Mouse (Mus musculus): ENCODE measurements around the gene Nhsl1. TPM values are rescaled to one million over a fixed set of nuclear protein-coding genes. Genes with fewer than 3 reads are reported as not detected.

Gene Nhsl1
- polyA plus RNA-seq, 1 experiment from 2014 or later: 16.9 TPM

DNA sequence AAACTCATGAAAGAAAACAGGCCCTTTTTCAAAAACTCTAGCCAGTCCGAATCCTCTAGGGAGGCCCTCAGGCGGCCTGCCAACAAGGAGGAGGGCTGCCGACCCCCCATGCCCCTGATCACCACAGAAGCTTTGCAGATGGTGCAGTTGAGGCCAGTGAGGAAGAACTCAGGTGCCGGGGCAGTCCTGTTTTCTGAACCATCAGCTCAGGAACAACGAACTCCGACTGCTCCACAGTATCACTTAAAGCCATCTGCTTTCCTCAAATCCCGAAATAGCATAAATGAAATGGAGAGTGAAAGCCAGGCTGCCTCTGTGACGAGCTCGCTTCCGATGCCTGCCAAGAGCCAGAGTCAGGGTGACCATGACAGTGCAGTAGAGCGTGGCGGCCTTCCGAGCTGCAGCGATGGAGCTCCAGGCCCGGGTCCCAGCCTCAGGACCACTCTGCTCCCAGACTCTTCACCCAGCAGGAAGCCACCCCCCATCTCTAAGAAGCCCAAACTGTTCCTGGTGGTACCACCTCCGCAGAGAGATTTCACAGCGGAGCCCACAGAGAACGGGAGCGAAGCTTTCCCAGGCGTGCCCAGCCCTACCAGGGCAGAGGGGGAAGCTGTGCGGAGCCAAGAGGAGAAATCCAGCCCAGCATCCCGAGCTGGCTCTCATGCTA, 207.5 kb downstream of the Nhsl1 start:
- ATAC-seq (ENCODE audit: low FRiP score, low TSS enrichment): 0 out of 2 replicates have a peak, but pooled peaks have one; percentile 43
- no peak for DNase-seq
- no peaks in the 10 kb centered on the region for H3K27me3 ChIP-seq (ENCODE audit: control insufficient read depth, insufficient read depth, low read length)
- no peak overlapping the region for H3K27ac ChIP-seq (replicated peaks; ENCODE audit: low read depth, low read length)
- H3K36me3 ChIP-seq (ENCODE audit: control insufficient read depth, insufficient read depth, low read length): peaks cover 43% of the 10 kb centered on the region
- no peak overlapping the region for H3K9ac ChIP-seq (replicated peaks; ENCODE audit: low read length)
- 76% methylated on average over 22 of the region's 22 CpGs for whole genome bisulfite sequencing
- H3K4me2 ChIP-seq (ENCODE audit: low read length): no peak overlapping the region
- no peak overlapping the region for H3K4me3 ChIP-seq (replicated peaks; ENCODE audit: low read depth, low read length)
- no peaks in the 10 kb centered on the region for H3K9me3 ChIP-seq (ENCODE audit: control insufficient read depth, low read length)
- no peaks in the 10 kb centered on the region for H3K4me1 ChIP-seq (ENCODE audit: control insufficient read depth, insufficient read depth, low read length)

DNA sequence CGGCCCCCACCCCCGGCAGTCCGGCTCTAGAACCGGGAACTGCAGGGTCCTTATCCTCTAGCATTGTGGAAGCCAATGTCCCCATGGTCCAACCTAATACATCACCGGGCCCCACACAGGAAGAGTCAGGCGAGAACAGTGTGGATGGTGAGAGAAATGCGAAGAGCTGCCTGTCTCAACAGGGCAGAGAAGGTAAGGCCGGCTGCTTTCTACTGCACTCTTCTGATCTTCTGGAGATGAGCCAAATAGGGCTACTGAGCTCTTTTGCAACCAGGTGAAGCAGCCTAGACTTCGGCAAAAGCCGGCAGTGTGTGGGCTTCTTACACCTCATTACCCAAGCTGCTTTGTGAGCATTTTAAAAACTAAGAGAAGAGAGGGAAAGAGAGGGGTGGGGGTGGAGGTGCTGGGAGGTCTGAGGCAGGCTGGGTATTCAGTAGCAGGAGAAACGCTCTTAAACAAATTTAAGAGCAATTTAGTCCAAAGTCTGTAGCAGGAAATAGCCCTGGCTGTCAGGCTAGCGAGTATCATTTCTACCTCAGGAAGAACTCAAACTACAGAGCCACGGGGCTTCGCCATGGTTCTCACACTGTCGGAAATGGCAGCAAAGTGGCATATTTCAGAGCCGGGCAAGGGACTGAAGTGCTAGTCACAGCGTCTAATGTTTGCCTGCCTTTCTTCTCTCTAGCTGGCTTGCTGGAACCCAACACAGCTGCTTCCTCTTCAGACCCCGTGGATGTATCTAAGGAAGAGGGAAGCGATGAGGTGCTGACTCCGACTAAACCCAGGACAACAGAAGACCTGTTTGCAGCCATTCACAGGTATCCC, 208.3 kb downstream of the Nhsl1 start:
- H3K27me3 ChIP-seq (ENCODE audit: control insufficient read depth, insufficient read depth, low read length): no peaks in the 10 kb centered on the region
- H3K4me3 ChIP-seq (replicated peaks; ENCODE audit: low read depth, low read length): no peak overlapping the region
- no peak; the same call in 1 of the 2 replicates for ATAC-seq (ENCODE audit: low FRiP score, low TSS enrichment)
- peaks cover 50% of the 10 kb centered on the region for H3K36me3 ChIP-seq (ENCODE audit: control insufficient read depth, insufficient read depth, low read length)
- no peak overlapping the region for H3K9ac ChIP-seq (replicated peaks; ENCODE audit: low read length)
- H3K4me1 ChIP-seq (ENCODE audit: control insufficient read depth, insufficient read depth, low read length): no peaks in the 10 kb centered on the region
- no peaks in the 10 kb centered on the region for H3K9me3 ChIP-seq (ENCODE audit: control insufficient read depth, low read length)
- H3K27ac ChIP-seq (replicated peaks; ENCODE audit: low read depth, low read length): no peak overlapping the region
- 82% methylated on average over 20 of the region's 20 CpGs for WGBS
- H3K4me2 ChIP-seq (ENCODE audit: low read length): no peak overlapping the region
- no peak for DNase-seq

DNA sequence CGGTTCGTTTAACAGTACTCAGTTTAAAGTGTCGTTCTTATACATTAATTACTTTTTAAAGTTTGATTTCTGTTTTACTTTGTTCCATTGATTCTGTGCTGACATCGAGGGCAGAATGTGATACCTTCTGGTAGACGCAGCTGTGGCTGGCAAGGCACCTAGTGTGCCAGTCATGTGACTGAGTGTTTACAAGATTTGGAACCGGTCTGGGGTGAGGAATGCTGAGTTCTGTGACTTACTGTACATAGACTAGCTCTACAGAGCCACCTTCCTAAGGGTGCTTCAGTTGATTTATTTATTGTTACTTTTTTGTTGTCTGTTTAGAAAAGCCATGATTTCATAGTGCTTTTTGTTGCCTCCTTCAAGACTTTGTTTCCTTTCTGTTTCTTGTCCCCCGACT, 209.0 kb downstream of the Nhsl1 start:
- DNase-seq (no peak), ATAC-seq (ENCODE audit: low FRiP score, low TSS enrichment) (no peak)
- Histone ChIP-seq H3K9me3 (ENCODE audit: control insufficient read depth, low read length) (no peaks in the 10 kb centered on the region), H3K4me2 (ENCODE audit: low read length) (no peak overlapping the region), H3K9ac (replicated peaks; ENCODE audit: low read length) (no peak overlapping the region), H3K27ac (replicated peaks; ENCODE audit: low read depth, low read length) (no peak overlapping the region), H3K27me3 (ENCODE audit: control insufficient read depth, insufficient read depth, low read length) (no peaks in the 10 kb centered on the region), H3K4me1 (ENCODE audit: control insufficient read depth, insufficient read depth, low read length) (no peaks in the 10 kb centered on the region), H3K4me3 (replicated peaks; ENCODE audit: low read depth, low read length) (no peak overlapping the region), H3K36me3 (ENCODE audit: control insufficient read depth, insufficient read depth, low read length) (peaks cover 54% of the 10 kb centered on the region)
- 84% methylated on average over 7 of the region's 7 CpGs for WGBS

DNA sequence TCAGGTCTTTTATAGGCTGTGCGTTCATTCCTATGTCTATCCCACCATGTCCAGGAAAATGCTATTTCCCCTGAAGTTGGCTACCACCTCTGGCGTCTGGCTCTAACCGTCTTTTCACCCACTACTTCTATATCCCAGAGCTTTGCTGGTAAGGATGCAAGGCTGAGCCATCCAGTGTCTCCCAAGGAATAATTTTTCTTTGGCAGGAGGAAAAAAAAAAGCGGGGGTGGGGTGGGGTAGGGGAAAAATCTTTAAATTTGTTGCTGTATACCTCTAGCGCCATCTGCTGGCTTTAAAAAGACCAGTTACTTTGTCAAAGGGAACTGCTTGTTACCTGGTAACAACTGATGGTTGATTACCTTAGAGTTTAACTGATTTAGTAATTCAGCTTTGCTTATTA, 209.7 kb downstream of the Nhsl1 start:
- no peaks in the 10 kb centered on the region for H3K4me1 ChIP-seq (ENCODE audit: control insufficient read depth, insufficient read depth, low read length)
- no peak overlapping the region for H3K27ac ChIP-seq (replicated peaks; ENCODE audit: low read depth, low read length)
- no peaks in the 10 kb centered on the region for H3K9me3 ChIP-seq (ENCODE audit: control insufficient read depth, low read length)
- H3K9ac ChIP-seq (replicated peaks; ENCODE audit: low read length): no peak overlapping the region
- H3K36me3 ChIP-seq (ENCODE audit: control insufficient read depth, insufficient read depth, low read length): peaks cover 60% of the 10 kb centered on the region
- 50% methylated on average over 5 of the region's 5 CpGs for WGBS
- no peak overlapping the region for H3K4me3 ChIP-seq (replicated peaks; ENCODE audit: low read depth, low read length)
- DNase-seq (peak; percentile 82), ATAC-seq (ENCODE audit: low FRiP score, low TSS enrichment) (no peak)
- H3K27me3 ChIP-seq (ENCODE audit: control insufficient read depth, insufficient read depth, low read length): no peaks in the 10 kb centered on the region
- H3K4me2 ChIP-seq (ENCODE audit: low read length): no peak overlapping the region

DNA sequence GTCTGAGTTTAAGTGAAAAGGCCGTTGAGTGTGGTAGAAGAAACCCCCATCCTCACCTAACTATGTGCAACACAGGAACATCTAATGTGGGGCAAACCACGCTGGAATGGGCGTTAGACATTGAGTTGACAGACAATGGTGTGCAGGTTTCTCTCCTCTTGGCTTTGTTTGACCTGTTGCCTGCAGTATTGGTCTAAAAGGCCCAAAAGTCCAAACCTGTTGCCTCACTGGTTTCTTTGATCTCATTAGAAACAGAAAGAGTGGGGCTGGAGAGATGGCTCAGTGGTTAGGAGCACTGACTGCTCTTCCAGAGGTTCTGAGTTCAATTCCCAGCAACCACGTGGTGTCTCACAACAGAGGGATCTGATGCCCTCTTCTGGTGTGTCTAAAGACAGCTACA, 210.4 kb downstream of the Nhsl1 start:
- Histone ChIP-seq H3K4me1 (ENCODE audit: control insufficient read depth, insufficient read depth, low read length) (no peaks in the 10 kb centered on the region), H3K36me3 (ENCODE audit: control insufficient read depth, insufficient read depth, low read length) (peaks cover 55% of the 10 kb centered on the region), H3K4me3 (replicated peaks; ENCODE audit: low read depth, low read length) (no peak overlapping the region), H3K9me3 (ENCODE audit: control insufficient read depth, low read length) (no peaks in the 10 kb centered on the region), H3K4me2 (ENCODE audit: low read length) (no peak overlapping the region), H3K27ac (replicated peaks; ENCODE audit: low read depth, low read length) (no peak overlapping the region), H3K9ac (replicated peaks; ENCODE audit: low read length) (no peak overlapping the region), H3K27me3 (ENCODE audit: control insufficient read depth, insufficient read depth, low read length) (no peaks in the 10 kb centered on the region)
- WGBS: 86% methylated on average over 4 of the region's 4 CpGs
- DNase-seq: no peak
- no peak for ATAC-seq (ENCODE audit: low FRiP score, low TSS enrichment)

DNA sequence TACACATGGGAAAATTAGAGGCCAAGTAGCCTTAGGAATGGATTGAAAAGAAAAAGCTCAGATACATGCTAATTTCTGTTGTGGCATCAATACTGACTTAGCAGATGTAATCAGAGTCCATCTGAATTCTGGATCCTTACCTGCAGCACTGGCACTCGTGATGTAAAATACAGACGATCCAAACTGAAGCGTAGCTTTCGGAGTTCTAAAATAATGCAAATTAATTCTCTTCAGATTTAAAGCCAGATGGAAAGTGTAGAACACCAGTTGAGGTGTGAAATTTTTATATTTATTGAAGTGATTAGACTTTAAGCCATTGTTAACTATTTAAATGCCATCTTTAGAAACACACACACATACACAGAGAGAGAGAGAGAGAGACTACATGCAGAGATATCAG, 211.4 kb downstream of the Nhsl1 start:
- DNase-seq (no peak), ATAC-seq (ENCODE audit: low FRiP score, low TSS enrichment) (no peak)
- H3K9ac ChIP-seq (replicated peaks; ENCODE audit: low read length): no peak overlapping the region
- peaks cover 46% of the 10 kb centered on the region for H3K36me3 ChIP-seq (ENCODE audit: control insufficient read depth, insufficient read depth, low read length)
- WGBS: 77% methylated on average over 4 of the region's 4 CpGs
- no peak overlapping the region for H3K4me3 ChIP-seq (replicated peaks; ENCODE audit: low read depth, low read length)
- H3K4me2 ChIP-seq (ENCODE audit: low read length): no peak overlapping the region
- H3K9me3 ChIP-seq (ENCODE audit: control insufficient read depth, low read length): no peaks in the 10 kb centered on the region
- H3K4me1 ChIP-seq (ENCODE audit: control insufficient read depth, insufficient read depth, low read length): no peaks in the 10 kb centered on the region
- H3K27me3 ChIP-seq (ENCODE audit: control insufficient read depth, insufficient read depth, low read length): no peaks in the 10 kb centered on the region
- H3K27ac ChIP-seq (replicated peaks; ENCODE audit: low read depth, low read length): no peak overlapping the region

DNA sequence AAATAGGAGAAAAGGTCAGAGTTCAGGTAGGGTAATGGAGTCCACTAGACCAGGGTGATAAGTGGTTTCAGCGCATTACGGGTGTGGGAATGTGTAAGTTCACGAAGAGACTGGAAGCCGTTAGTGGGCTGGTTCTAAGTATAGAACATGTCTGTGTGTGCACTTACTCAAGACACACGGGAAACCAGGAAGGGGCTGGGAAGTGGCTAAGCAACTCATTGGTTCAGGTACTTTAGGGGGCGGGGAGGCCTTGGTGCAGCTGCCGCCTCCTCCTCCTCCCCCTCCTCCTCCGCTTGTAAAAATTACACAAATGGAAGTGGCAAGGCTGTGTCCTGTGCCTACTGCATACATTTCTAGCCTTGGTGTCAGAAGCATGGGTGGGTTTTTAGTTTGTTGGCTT, 213.5 kb downstream of the Nhsl1 start:
- Histone ChIP-seq H3K27ac (replicated peaks; ENCODE audit: low read depth, low read length) (no peak overlapping the region), H3K9ac (replicated peaks; ENCODE audit: low read length) (no peak overlapping the region), H3K27me3 (ENCODE audit: control insufficient read depth, insufficient read depth, low read length) (no peaks in the 10 kb centered on the region), H3K9me3 (ENCODE audit: control insufficient read depth, low read length) (no peaks in the 10 kb centered on the region), H3K4me1 (ENCODE audit: control insufficient read depth, insufficient read depth, low read length) (no peaks in the 10 kb centered on the region), H3K36me3 (ENCODE audit: control insufficient read depth, insufficient read depth, low read length) (peaks cover 29% of the 10 kb centered on the region), H3K4me3 (replicated peaks; ENCODE audit: low read depth, low read length) (no peak overlapping the region), H3K4me2 (ENCODE audit: low read length) (no peak overlapping the region)
- 75% methylated on average over 8 of the region's 8 CpGs for WGBS
- ATAC-seq (ENCODE audit: low FRiP score, low TSS enrichment) (no peak), DNase-seq (no peak)

DNA sequence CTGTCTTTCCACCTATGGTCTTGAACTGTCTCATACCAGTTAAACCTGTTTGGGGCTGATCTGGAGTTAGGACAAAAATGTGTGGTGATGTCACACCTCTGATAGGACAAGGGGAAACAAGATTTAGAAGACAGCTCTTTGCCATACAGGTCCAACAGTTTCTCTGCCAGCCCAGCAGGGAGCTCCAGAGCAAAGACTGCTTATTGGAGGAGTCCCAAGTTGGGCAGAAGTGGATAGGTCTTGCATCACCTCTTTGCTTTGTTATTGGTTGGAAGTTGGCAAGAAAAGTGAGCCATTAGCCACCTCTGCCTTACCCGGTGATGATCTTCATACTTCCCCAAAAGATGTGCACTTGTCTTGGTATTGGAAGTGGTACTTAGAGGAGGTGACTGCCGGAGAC, 218.1 kb downstream of the Nhsl1 start:
- no peaks in the 10 kb centered on the region for H3K27me3 ChIP-seq (ENCODE audit: control insufficient read depth, insufficient read depth, low read length)
- no peak overlapping the region for H3K4me2 ChIP-seq (ENCODE audit: low read length)
- peaks cover 15% of the 10 kb centered on the region for H3K36me3 ChIP-seq (ENCODE audit: control insufficient read depth, insufficient read depth, low read length)
- H3K9ac ChIP-seq (replicated peaks; ENCODE audit: low read length): no peak overlapping the region
- WGBS: 97% methylated on average over 2 of the region's 2 CpGs
- no peaks in the 10 kb centered on the region for H3K9me3 ChIP-seq (ENCODE audit: control insufficient read depth, low read length)
- H3K4me3 ChIP-seq (replicated peaks; ENCODE audit: low read depth, low read length): no peak overlapping the region
- H3K27ac ChIP-seq (replicated peaks; ENCODE audit: low read depth, low read length): no peak overlapping the region
- DNase-seq (no peak), ATAC-seq (ENCODE audit: low FRiP score, low TSS enrichment) (no peak)
- H3K4me1 ChIP-seq (ENCODE audit: control insufficient read depth, insufficient read depth, low read length): no peaks in the 10 kb centered on the region

DNA sequence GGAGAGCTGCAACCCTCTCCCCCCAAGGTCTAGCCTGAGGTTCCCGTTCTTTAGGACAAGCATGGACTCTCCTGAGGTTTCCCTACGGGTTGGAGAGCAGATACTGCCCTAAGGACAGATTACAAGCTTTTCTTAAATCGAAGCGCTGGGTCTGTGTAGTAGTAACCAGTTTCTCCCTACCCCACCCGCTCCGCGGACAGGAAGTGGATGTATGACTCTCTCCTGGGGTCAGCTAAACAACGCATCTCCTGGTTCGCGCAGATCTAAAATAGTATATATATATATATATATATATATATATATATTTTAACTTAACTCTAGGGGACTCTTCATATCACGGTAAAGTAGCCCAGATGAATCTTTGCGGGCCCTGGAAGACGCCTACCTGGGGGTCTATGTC, 226.5 kb downstream of the Nhsl1 start:
- WGBS: 8% methylated on average over 13 of the region's 13 CpGs
- Histone ChIP-seq H3K27ac (replicated peaks; ENCODE audit: low read depth, low read length) (no peak overlapping the region), H3K4me1 (ENCODE audit: control insufficient read depth, insufficient read depth, low read length) (peaks cover 4% of the 10 kb centered on the region; the same call in 1 of the 2 replicates), H3K9ac (replicated peaks; ENCODE audit: low read length) (peak overlapping the region; percentile 74), H3K27me3 (ENCODE audit: control insufficient read depth, insufficient read depth, low read length) (no peaks in the 10 kb centered on the region), H3K4me3 (replicated peaks; ENCODE audit: low read depth, low read length) (peak overlapping the region; percentile 61), H3K9me3 (ENCODE audit: control insufficient read depth, low read length) (no peaks in the 10 kb centered on the region), H3K4me2 (ENCODE audit: low read length) (peak overlapping the region; percentile 88), H3K36me3 (ENCODE audit: control insufficient read depth, insufficient read depth, low read length) (no peaks in the 10 kb centered on the region)
- no peak for DNase-seq
- no peak for ATAC-seq (ENCODE audit: low FRiP score, low TSS enrichment)

All from midbrain, embryonic 14.5 days (tissue).